Mouse (Mus musculus) erythroblast, embryonic 14.5 days (primary cell): ENCODE results near the gene Ercc5.

Experiments
- GATA1 ChIP-seq: IDR thresholded peaks from 2 replicates; pipeline ENCODE4 v1.6.1; 2012; ENCODE audit warnings: low read length, inconsistent platforms, mixed read lengths
- TAL1 ChIP-seq: IDR thresholded peaks from 3 replicates; pipeline ENCODE4 v1.6.1; 2012; ENCODE audit warnings: low read length, inconsistent platforms, mixed read lengths

- TF ChIP-seq GATA1 (no peak), TAL1 (no peak)
Measured at GRCm38 (mm10) chr1:44158317-44158716, 10.8 kb downstream of the Ercc5 start.
